Mouse (Mus musculus): ENCODE measurements around the gene Prap1.

The Prap1 gene

DNA sequence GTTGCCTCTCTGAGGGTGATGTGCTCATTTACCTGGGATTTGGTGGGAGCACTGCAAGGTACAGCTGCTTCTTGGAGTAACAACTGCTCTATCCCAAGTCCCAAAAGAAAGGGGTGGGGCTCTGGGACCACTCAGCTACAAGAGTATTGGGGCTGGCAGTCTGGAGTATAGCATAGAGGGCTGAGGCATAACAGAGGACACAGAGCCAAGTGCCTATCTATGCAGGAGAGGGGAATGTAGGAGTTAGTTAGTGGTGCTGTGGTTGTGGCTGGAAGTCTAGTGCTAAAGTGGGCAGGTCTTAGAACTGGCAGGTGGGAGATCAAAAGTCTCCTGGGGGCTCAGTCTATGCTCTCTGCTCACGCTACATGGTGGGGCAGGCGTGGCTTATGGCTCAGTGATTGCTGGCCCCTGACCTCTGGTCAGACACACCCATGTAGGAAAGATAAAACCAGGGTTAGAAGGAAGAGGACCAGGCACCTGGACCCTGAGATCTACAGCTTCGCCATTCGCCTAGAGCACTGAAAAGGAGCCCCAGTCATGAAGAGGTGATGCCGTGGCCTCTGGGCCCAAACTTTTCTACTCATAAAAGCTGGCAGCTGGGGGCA, at the start of gene Prap1:
Prap1 (plus strand) TSS at position 472 of the 605 bp plus-strand sequence.
- in situ Hi-C loops (cut with MboI): no loop called here

DNA sequence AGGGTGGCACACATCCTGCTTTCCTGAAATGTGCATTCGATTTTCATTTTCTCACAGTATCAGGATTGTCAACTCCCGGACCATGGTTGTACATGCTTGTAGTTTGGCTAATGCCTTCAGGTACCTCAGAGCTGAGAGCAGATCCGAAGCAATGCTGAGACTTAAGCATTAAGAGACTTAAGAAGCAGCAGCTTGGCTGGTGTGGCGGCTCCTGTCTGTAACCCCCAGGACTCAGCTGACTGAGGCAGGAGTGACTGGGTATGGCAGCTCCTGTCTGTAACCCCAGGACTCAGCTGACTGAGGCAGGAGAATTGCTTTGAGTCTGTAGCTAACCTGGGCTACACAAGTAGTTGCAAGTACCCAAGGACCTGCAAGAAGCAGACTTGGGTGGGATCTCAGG, 47.6 kb upstream of the Prap1 start:
- in situ Hi-C loops (cut with MboI): no loop called here

DNA sequence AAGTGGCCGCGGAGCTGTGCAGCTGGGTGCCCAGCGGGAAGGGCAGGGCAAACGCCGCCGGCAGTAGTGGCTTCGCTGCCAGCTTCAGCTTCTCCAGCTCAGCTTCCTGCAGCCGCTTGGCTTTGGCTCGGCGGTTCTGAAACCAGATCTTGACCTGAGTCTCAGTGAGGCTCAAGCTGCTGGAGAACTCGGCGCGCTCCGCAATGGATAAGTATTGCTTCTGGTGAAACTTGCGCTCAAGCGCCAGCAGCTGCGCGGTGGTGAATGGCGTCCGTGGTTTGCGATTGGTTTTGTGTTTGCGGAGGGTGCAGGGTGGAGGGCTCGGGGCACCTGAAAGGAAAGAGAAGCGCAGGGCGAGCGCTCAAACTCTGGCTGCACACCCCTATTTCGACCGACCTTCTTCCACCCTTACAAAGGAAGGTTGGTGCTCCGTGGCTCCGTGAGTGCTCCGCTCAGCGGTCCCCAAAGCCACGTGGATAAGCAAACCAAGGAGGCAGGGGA, 45.3 kb upstream of the Prap1 start:
- in situ Hi-C loops (cut with MboI): no loop called here

- in situ Hi-C loops (cut with MboI): no loop called here
Observed at GRCm38 (mm10) chr7:140048361-140049114, 44.7 kb upstream of the Prap1 start, which contains the start of gene Msx3. Msx3 (minus strand) TSS chr7:140049089.

- in situ Hi-C loops (cut with MboI): no loop called here
Observed at GRCm38 (mm10) chr7:140049115-140049689, 44.0 kb upstream of the Prap1 start.

DNA sequence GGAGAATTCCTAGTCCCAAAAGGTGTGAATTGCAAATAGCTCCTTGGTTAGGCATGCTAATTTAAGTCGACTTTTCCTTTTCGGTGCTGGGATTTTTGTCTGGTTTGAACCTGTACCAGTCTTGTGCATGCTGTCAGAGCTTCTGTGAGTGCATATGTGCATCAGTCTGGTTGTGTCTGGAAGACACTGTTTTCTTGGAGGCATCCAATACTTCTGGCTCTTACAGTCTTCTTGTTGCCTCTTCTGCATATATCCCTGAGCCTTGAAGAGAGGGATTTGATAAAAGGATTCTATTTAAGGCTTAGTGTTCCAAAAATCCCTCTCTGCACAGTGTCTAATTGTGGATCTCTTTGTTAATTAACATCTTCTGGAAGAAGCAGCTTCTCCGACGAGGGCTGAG, 39.1 kb upstream of the Prap1 start:
- in situ Hi-C loops (cut with MboI): no loop called here

- in situ Hi-C loops (cut with MboI): no loop called here
Observed at GRCm38 (mm10) chr7:140057413-140058407, 35.5 kb upstream of the Prap1 start.

DNA sequence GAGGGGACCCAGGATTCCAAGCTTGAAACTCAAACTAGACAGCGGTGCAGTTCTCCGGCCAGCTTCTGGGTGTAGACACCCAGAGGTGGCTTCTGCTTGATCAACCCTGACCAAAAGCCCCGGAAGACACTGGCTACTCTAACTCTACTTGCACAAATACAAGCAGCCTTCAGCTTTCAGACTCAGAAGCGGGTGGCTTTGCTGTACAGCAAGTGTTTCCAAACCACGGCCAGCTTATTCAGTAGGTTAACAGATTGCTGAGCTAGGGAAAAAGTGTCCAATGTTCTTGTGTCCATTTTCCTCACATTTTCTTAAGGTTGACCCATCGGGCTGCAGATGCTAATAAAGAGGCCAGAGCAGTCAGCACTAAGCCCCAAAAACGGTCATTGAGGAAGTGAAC, 34.7 kb upstream of the Prap1 start:
- in situ Hi-C loops (cut with MboI): no loop called here

- in situ Hi-C loops (cut with MboI): no loop called here
Observed at GRCm38 (mm10) chr7:140059601-140060000, 33.6 kb upstream of the Prap1 start.

- in situ Hi-C loops (cut with MboI): no loop called here
Observed at GRCm38 (mm10) chr7:140060936-140061831, 32.0 kb upstream of the Prap1 start.

- in situ Hi-C loops (cut with MboI): no loop called here
Observed at GRCm38 (mm10) chr7:140061832-140062130, 31.4 kb upstream of the Prap1 start.

- in situ Hi-C loops (cut with MboI): no loop called here
Observed at GRCm38 (mm10) chr7:140062307-140062706, 30.9 kb upstream of the Prap1 start.

DNA sequence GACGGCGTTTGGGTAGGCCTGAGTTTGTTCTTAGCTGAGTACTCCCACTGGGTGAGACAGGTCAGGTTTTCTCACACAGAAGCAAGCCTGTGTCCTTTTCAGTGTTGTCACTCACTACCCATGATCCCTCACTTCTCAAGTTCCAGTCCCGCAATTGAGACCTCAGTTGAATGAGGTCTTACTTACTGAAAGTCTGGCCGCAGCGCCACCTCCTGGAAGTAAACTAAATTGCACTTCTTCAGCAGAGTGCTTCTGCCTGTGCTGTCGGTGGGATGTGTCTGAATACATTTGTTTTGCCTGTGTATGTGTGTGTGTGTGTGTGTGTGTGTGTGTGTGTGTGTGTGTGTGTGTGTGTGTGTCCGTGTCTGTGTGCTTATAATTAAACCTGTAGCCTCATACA, 30.1 kb upstream of the Prap1 start:
- in situ Hi-C loops (cut with MboI): no loop called here

DNA sequence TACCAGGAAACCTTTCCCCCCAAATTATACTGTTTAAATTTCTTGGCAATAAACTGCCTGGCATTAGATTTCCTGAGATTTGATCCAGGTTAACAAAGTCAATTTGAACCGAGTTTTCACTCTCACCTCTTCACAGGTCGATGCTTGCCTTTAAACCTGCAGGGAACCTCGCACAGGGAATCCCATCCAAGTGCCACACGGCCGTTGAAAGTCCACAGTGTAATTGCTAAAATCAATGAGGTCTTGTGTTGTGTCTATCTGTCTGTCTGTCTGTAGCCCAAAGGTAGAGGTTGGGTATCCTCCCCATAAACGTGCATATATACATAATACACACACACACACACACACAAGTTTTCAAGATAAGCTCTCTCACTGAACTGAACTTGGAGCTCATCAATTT, 25.8 kb upstream of the Prap1 start:
- in situ Hi-C loops (cut with MboI): no loop called here

GRCm38 (mm10) chr7:140070042-140070711, 23.0 kb upstream of the Prap1 start:
- in situ Hi-C loops (cut with MboI): no loop called here

- in situ Hi-C loops (cut with MboI): no loop called here
Observed at GRCm38 (mm10) chr7:140077698-140078097, 15.5 kb upstream of the Prap1 start.

DNA sequence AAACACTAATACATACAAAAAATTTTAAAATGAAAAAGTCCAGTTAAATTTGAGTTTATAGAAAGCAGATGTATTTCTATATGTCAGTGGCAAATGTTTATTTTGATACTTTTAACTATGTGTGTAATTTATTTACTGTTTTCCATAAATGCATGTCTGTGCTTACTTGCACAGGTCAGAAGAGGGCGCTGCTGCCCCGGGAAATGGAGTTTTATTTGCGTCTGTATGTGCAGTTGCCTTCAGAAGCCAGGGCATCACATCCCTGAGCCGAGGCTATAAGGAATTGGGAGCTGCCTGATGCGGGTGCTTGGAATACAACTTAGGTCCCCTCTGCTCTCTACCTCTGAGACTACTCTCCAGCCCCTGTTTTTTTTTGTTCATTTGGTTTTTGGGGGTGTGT, 14.5 kb upstream of the Prap1 start:
- in situ Hi-C loops (cut with MboI): no loop called here

- in situ Hi-C loops (cut with MboI): no loop called here
Observed at GRCm38 (mm10) chr7:140080503-140081156, 12.6 kb upstream of the Prap1 start.

- in situ Hi-C loops (cut with MboI): no loop called here
Observed at GRCm38 (mm10) chr7:140081408-140082241, 11.6 kb upstream of the Prap1 start.

Data from mature B cell (primary cell).